Mouse (Mus musculus) lung, postnatal 25 days (tissue): ENCODE results near the gene Nxnl2.

ENCODE experiments used
- DNase-seq: peaks from one replicate; pipeline ENCODE4 v3.0.0; 2022; ENCODE audit warnings: low spot score

Nxnl2 gene

DNA sequence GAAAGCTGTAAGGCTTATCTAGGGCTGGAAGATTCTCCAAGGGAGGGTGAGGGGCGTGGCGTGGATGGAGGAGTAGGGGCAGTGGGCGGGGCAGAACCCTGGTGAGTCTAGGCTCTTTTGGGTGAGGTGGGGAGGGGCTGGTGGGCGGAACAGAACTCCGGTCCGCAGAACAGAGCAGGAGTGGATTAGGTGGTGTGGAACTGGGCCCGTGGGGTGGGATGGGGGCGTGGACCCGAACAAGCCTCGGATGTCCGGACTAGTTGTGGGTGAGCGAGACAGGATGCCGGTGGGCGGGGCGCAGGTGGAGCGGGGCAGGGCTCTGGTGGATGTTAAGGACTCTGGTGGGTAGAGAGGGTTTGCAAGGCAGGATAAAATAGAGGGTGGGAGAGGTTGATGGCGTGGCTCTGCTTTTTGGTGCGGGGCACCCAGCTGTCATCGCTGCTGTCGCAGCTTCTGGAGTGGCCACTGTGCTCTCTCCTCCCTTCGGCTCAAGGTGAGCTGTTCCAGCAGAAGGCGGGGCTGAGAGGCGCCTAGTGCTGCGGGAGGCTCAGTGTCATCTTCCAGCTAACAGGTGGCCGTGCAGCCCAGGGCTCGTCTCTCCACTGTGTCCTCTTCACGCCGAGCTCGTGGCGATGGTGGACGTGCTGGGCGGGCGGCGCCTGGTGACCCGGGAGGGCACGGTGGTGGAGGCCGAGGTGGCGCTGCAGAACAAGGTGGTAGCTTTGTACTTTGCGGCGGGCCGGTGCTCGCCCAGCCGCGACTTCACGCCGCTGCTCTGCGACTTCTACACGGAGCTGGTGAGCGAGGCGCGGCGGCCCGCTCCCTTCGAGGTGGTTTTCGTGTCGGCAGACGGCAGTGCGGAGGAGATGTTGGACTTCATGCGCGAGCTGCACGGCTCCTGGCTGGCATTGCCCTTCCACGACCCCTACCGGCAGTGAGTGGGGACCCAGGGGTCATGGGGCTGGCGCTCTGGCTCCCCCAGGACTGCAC lies at the start of gene Nxnl2:
Gene Nxnl2 (plus strand): TSS at position 332 of the 990 bp plus-strand sequence.
- peak; percentile 56 for DNase-seq

- no peak for DNase-seq
Measured at GRCm38 (mm10) chr13:51121966-51122365, 48.9 kb upstream of the Nxnl2 start.

GRCm38 (mm10) chr13:51122771-51123170 lies 48.1 kb upstream of the Nxnl2 start:
- DNase-seq, result no peak

DNA sequence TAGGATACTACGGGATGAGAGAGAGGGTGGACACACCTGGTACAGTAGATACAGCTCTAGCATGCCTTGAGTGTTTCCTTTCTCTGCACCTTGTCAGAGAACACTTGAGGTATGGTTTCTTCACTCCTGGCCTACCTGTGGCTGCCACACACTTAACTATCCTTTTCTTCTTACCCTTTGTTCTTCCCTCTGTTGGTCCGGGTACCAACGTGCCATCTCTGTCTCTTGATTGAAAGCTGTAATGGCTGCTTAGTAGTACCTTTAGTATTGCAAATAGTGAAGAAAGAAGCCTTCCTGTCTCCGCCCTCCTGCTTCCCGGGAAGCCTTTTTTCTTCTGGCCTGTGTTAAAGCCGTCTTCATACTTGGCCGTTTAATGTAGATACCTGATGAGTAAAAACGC lies 45.5 kb upstream of the Nxnl2 start:
- DNase-seq, result no peak

DNA sequence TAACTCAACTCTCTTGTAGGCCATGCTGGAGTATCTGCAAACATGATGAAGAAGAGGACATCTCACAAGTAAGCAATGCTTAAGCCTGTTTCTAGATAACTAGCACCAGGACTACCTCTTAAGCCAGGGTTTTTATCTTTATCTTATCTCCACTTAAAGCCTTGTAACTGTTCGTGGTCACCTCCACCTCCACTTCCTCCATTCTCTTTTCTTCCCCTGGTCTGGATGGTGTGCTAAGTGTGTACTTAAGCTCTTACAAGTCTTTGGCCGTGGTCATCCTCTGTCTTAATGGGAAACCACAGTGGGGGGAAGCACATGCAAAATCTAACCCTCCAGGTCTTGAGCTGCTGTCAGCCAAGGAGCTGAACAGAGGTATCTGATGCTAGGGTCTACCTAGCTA lies 42.9 kb upstream of the Nxnl2 start:
- DNase-seq, result no peak

DNA sequence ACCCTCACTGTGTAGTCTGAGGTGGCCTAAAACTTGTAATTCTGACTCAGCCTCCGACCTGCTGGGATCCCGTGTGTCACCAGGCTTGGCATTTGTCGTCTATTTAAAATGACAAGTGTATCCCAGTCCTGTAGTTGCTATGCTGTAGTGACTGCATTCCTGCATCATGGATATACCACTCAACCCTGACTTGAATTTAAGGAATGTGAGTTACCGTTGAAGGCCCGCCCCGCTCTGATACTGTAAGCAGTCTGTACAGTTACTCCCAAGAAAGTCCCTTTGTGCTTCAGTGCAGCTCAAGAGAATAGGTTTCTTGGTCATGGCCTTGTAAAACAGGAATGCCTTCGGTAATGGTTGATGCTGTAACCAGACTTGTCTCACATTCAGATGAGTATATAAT lies 42.4 kb upstream of the Nxnl2 start:
- peak; percentile 43 for DNase-seq

GRCm38 (mm10) chr13:51131179-51131578 lies 39.6 kb upstream of the Nxnl2 start:
- DNase-seq, result no peak

- DNase-seq, result no peak
Measured at GRCm38 (mm10) chr13:51136315-51136714, 34.5 kb upstream of the Nxnl2 start.

DNA sequence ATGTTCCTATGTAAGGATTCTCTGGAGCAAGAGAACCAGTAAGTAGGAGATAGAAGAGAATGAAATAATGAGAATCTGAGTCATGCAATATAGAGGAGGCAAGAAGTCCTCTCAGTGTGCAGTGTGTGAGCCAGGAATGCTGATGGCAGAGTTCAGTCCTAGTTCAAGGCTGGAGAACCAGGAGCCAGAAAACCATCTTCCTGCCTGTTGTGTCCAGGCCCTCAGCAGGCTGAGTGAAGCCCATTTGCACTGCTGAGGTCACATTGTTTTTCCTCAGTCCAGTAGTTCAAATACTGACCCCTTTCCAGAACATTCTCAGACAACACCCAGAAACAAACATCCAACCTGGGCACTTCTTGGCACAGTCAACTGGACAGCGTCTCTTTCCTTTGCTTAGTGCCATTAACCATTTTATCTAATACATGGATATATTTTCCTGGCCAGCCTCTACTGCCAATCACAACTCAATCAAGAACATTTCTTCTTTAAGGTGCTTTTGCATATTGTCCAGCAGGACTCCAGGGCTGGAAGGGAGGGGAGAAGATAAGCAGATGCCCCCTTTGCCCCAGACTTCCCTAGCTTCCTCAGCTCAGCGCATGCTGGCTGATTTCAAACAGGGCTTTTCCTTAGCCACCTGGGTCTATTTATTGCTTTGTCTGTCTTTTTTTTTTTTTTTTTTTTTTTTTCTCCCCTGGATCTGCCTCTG lies 33.7 kb upstream of the Nxnl2 start:
- peak; percentile 4 for DNase-seq

- DNase-seq, result no peak
Measured at GRCm38 (mm10) chr13:51137702-51138031, 33.2 kb upstream of the Nxnl2 start.

GRCm38 (mm10) chr13:51147106-51147505 lies 23.7 kb upstream of the Nxnl2 start:
- peak; percentile 57 for DNase-seq

DNA sequence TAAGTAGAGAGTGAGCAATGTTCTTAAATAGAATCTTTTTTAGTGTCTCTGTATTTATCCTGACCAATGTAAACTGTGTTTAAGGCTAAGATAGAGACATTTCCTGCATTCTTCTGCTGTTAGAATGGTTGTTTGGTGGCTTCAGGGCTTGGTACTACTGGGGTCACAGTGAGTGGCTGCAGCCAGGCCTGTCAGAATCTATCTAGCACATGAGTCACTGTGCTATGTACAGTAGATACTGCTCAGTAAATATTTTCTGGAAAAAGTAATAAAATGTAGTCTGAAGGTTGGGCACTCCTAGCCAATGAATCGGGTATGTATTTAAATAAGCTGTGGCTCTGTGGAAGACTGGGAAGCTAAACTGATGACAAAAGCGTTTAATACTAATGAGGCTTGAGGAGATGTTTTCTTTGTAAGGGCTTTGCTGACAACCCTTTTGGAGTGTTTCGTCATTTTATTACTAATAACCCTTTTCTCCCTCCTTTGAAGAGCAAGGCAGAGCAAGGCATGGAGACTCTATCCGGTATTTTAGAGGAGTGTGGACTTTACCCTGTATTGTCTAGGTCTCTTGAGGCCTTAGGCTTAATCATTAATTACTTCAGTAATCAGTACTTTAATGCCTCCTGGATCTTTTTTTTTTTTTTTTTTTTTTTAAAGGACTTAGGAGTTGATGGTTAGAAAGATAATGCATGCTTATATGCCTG lies 17.7 kb upstream of the Nxnl2 start:
- no peak for DNase-seq

- no peak for DNase-seq
Measured at GRCm38 (mm10) chr13:51153670-51154030, 17.2 kb upstream of the Nxnl2 start.

DNA sequence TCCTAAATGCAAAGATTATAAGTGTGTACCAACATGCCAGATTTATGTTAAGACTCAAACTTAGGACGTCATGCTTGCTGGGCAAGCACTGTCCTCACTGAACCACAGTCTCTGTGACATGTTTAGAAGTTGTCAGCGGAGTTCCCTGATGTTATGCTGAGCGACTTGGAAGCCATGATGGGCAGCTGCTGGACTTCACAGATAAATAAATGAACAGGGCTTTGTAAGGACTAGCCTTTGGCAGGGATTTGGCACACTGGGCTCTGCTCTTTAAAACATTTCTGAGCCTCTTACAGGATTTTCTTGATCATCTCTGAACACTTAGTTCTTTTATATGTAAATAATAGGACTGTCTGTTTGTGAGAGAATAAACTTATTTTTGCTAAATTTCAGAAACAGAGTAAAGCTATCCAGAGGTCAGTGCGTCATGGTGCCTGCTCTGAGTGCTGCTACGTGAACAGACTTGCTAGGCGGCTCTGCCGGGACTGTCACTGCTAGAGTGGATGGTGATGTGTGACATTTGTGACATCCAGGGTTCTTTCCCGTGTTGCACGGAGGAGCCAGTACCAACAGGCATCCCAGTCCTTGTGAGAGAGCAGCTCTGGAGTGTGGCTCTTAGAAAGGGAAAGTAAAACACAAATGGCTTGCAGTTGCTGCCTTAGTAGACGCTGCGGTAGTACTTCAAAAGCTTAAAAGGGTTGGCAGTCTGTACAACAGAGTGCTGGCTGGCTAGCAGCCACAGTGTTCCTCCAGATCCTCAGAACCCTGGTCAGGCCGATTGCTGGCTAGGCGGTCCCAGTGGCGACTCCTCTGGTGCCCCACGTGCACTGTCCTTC lies 15.4 kb upstream of the Nxnl2 start:
- no peak for DNase-seq

GRCm38 (mm10) chr13:51156014-51156386 lies 14.8 kb upstream of the Nxnl2 start:
- no peak for DNase-seq

DNA sequence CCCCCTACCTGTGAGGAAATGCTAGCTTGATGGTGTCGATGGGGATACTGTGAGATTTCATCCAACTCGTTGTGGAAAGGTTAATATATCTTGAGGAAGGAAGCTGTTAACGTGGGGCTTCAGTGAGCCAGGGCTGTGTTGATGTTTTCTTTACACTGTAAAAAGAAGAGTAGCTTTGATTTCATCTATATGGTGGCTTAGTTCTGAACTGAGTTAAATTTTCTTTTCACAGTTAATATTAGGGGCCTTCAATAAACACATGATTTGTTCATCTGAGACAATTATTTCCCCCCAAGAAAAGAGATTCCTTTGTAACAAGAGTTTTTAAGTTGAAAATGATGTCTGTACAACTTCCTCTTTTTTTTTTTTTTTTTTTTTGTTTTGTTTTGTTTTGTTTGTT lies 13.5 kb upstream of the Nxnl2 start:
- no peak for DNase-seq

- no peak for DNase-seq
Measured at GRCm38 (mm10) chr13:51161672-51162071, 9.2 kb upstream of the Nxnl2 start.

DNA sequence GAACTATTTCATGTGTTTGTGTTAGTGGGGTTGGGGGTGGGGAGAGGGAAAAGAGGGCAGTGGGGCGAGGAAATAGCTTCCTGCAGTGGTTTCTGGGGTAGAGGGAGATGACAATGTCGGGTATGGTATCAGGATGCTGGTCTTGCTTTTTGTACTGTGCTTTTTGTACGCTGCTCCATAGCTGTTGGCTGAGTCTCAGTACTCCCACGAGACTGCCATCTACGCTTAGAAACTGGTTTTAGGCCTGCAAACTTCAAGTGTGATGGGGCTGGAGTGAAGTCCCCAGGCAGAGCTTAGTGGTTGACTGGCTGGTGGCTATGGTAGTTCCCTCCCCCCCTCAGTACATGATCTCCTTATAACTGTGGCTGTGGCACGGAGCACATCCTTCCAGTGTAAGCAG lies 8.6 kb upstream of the Nxnl2 start:
- no peak for DNase-seq

DNA sequence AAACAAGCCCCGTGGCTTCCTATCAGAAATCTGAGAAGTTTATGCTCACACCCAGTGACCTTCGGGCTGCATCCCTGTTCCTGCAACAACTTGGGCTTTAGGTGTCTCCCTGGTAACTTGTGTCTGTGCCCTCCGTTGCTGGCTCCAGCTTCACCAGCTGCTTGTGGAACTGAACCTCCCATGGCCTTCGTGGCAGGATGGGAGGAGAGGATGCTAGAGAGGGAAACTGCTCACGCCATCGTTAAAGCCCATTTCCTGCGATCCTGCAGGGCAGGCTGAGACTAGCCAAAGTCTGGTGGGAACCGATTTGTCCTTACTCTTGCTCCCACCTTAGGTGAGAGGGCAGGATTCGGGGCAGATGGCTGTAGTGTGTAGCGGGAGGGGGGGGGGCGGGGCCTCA lies 4.1 kb upstream of the Nxnl2 start:
- no peak for DNase-seq

GRCm38 (mm10) chr13:51170215-51170614 lies 607 bp upstream of the Nxnl2 start:
- peak; percentile 49 for DNase-seq

- no peak for DNase-seq
Measured at GRCm38 (mm10) chr13:51172601-51173000, 1.8 kb downstream of the Nxnl2 start.

DNA sequence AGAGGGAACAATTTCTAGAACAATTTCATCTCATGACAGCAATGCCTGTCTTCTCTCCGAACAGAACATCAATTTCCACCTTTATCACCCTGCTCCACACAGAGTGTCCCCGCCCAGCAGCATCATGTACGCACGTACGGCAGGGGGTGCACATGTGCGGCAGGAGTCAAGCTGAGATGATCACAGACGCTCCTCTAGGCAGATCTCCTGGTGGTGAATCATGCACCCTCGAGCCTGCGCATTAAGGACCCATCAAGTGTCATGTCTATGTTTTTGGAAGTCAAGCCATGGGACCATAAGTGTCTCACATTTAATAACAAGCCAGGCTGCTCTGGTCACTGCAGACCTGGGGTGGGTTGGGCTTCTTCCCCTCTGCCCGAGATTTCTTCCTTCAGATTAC lies 8.1 kb downstream of the Nxnl2 start:
- DNase-seq, result no peak
